Mouse (Mus musculus): Measurements from ENCODE around the gene 4930558K02Rik.

GRCm38 (mm10) chr1:161896130-161896529 lies 83.3 kb downstream of the 4930558K02Rik start:
- TF ChIP-seq CTCF (IDR thresholded peaks at IDR 0.05; ENCODE audit: extremely low read depth, insufficient read length, insufficient replicate concordance, low read depth, low read length) = no peak
- TF ChIP-seq POLR2A (IDR thresholded peaks at IDR 0.05; ENCODE audit: low read depth, low read length) = no peak

Data from small intestine, adult 2 months (tissue).